Mouse (Mus musculus) retina, adult 2 months (tissue): ENCODE results near the gene Smim7.

Experiments used
- DNase-seq: peaks from one replicate; pipeline ENCODE4 v3.0.0-alpha.2; 2012; ENCODE audit warnings: low read depth, low spot score

The Smim7 gene

DNA sequence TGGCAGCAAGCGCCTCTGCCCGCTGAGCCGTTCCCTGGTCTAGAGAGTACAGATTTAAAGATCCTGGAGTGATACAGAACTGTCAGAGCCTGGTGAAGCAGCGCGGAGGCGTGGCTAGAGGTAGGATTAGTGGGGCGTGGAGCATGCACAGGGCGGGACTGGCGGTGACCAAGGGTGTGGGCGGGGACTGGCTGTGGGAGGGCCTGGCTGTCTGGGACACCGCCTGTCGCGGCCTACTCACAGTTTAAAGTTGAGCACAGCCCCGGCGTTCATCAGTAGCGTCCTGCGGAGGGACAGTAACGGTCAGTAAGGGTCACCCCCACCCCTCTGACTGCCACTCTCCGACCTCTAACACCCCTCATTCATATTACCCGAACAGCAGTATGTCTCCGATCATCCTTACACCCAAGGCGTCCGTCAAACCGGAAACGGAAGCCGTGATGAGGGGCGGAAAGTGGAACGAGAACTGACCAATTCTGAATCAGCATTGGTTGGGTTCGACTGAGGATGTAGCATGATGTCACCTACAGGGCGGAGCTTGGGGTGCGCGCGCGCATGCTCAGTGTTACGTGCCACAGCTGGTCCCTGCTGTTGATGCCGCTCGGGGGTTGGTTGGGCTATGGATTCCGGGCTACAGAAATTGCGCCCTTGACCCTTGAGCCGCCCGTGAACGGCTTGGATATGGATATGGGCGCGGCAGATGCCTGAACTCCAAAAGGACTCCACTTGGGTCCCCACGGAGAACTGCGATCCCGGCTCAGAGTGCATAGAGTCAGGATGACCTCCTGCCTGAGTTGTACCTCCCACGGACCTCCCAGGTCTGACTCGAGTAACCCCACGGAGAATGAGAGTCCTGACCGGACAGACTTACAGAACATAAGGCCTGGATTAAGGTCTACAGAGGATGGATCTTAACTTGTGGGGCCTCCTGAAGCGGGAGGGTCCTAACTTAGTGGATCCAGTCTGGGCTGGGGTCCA is at the start of gene Smim7:
TSS of gene Smim7 (minus strand) at position 456 of the 978 bp plus-strand sequence.
- DNase-seq: peak; percentile 97

DNA sequence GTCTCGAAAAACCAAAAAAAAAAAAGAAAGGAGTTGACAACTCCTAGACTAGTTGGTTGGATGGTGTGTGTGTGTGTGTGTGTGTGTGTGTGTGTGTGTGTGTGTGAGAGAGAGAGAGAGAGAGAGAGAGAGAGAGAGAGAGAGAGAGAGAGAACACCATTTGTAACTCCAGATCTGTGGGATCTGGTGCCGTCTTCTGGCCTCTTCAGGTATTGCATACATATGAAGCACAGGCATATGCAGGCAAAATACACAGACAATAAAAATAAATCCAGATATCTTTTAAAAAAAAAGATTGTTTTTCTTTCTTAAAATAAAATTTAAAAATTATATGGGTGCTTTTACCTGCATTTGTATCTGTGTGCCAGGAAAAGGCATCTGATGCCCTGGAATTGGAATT is 19.3 kb upstream of the Smim7 start:
- no peak for DNase-seq

DNA sequence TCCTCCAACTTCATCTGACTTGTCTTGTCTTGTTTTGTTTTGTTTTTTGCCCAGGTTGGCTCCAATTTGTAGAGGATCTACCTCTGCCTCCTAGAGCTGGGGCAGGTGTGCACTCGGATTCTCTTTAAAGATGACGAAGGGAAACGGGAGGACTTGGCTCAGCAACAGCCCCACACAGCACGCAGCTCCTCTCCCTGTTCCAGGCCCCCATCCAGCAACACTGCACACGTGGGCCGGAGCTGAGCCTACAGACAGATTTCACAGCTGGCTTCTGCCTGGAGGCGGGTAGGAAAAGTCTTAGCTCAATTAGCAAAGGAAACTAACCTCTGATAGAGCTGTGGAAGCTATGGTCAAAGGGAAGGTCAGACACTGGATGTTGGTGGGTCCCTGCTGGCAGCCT is 18.4 kb upstream of the Smim7 start:
- DNase-seq: no peak

DNA sequence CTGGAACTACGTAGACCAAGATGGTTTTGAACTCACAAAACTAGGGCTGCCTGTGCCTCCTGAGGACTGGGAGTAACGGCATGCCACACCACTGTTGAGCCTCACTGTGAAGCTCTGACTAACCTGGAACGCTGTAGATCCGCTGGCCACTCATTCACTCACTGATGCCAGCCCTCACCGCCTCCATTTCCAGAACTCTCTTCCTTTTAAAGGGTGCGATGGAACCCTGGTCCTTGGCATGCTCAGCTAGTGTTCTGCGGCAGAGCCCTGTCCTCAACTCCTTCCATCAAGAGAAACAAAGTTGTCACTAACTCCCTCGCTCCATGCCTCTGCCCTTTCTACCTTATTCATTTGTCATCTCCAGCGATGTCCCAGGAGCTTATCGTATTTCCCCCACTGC is 18.0 kb upstream of the Smim7 start:
- DNase-seq: no peak

DNA sequence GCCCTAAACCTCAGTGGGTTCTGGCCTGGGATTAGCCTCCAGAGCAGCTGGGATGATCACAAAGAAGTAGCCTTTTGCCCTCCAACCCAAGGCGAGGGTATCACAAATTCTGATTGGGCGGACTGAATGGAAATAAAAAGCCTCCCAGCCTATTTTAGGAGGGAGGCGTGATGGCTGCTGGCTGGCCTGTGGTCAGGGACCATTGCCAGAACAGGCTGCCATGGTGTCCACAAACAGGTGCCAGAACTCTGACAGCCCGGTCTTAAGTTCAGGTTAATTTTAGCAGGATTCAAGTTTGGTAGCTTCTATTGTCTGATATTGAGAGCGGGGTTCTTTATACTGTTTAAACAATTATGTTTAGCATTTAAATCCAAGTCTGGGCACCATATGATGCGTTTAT is 16.9 kb upstream of the Smim7 start:
- no peak for DNase-seq

DNA sequence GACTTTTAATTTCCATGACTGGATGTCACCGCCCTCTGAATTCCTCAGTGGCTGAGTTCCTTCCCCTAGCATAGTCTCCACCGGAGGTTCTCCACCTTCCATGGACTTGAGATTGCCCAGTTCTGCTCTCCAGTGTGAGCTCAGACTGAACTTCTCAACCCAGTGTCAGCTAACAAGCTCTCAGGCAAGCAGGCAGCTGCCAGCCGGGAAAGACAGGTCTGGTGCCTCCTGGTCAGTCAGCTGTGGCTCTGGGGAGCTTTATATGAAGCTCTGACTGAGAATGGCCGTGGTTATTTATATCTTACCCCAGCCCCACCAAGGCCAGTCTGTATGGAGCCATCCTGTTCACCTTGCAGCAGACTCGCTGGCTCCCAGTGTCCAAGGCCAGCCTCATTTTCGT is 13.5 kb upstream of the Smim7 start:
- DNase-seq: no peak

DNA sequence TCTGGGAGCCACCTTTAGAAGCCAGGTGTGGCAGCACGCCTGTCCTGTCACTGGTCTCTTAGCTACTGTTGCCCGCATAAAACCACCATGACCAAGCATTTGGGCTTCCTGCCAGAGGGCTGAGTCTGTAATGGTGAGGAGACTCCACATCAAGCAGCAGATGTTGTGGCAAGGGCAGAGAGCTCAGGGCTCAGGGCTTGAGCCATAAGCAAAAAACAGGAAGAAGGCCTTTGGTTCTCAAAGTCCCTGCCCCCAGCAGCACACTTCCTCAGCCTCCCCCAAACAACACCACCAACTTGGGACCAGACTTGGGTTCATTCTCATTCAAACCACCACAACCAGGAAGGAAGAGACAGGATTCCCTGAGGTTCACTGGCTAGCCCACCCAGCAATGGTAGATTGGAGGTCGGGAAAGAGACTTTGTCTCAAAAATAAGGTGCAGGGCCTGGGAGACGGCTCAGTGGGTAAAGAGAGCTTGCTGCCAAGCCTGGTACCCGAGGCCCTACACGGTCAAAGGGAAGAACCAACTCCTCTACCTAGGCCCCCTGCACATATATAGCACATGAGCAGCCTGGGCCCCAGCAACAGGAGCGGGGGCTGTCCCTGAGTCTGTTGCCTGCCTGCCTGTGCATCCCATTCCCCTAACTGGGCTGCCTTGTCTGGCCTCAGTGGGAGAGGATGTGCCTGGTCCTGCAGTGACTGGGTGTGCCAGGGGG is 12.3 kb upstream of the Smim7 start:
- no peak for DNase-seq

DNA sequence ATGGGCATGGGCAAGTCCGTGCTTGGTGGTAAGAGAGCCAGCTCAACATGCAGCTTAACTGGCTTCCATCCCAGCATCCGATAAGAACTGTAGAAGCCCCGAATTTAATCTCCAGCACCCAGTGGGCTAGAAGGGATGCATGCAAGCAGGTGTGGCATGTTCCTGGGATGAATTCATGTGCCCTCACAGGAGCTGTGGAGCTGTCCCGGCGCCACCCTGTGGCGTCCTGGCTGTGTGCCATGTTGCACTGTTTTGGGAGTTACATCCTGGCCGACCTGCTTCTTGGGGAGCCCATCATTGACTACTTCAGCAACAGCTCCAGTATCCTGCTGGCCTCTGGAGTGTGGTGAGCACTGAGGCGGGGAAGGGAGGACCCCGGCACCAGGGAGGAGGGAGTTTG is 8.5 kb upstream of the Smim7 start:
- DNase-seq: no peak

DNA sequence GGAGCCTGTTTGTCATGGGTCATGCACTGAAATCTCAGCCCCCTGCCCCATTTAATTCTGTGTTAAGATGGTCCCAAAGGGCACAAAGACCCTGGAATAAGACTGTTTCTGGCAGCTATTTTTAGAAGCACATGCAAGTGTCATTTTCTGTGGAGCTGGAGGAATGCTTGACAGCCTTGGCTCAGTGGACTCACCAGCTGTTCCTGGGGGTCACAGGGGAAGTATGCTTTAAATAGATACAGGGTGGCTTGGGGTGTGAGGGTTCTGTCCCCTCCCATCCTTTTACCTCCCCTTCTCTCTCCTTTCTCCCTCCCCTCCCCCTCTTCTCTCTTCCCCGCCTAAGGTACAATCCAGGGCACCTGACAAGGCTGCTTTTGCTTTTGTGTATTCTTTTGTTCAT is 7.1 kb upstream of the Smim7 start:
- no peak for DNase-seq

DNA sequence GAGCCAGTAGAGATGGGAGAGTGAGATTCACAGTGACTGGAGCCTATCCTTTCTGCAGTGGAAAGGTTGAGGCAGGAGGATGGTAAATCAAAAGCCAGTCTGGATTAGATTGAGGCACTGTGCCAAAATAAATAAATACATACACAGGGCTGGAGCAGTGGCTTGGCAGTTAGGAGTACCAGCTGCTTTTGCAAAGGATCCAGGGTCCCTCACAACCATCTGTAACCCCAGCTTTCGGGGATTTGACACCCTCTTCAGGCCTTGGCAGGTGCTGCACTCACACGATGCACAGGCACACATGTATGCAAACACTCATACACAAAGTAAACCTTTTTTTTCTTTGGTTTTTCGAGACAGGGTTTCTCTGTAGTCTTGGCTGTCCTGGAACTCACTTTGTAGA is 6.4 kb upstream of the Smim7 start:
- DNase-seq: no peak

DNA sequence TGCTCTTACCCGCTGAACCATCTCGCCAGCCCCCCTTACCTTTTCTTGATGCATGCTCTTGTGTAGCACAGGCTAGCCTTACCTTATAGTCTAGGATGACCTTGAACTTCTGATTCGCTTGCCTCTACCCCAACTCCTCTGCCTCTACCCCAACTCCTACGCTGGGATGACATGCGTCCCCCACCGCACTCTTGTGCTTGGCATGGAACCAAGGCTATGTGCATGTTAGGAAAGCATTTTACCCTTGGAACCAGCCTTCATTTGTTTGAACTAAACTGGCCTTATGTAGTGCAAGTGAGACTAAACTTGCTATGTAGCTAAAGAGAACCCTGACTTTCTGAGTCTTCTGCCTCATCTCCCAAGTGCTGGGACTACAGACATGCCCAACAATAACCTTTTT is 5.0 kb upstream of the Smim7 start:
- no peak for DNase-seq

DNA sequence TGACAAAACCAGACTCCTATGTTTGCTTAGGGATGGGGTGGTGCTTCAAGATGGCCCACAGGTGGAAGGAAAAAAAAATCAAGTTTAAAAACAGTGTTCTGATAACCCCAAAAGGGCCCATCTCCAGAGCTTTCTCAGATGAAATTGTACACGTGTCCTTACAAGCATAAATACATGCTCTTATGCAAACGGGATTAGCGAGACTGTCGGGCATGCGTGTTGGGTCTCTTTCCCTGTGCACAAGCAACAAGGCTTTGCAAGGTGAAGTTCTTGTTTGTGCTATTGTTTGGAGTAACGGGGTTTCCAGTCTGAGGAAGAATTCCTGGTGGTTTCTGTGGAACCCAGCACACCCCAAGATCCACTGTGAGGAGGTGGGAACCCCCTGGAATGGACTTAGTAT is 2.6 kb upstream of the Smim7 start:
- peak; percentile 64 for DNase-seq

DNA sequence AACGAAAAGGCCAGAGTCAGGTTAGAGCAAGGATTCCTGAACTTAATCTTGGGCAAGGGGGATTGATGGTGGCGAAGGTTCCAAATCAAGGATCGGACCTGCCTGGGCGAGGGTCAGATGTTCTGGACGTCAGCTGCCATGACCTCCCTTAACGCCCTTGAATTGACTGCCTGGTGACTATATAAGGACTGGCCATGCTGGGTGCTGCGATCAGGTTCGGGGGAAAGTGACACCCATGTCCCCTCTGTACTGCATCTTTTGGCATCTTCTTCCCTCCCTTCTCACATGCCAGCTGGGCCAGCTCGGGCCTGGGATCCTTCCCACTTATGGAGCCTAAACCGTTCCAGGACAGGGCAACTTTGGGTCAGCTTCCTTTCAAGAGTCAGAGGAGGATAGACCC is 1.6 kb upstream of the Smim7 start:
- no peak for DNase-seq

DNA sequence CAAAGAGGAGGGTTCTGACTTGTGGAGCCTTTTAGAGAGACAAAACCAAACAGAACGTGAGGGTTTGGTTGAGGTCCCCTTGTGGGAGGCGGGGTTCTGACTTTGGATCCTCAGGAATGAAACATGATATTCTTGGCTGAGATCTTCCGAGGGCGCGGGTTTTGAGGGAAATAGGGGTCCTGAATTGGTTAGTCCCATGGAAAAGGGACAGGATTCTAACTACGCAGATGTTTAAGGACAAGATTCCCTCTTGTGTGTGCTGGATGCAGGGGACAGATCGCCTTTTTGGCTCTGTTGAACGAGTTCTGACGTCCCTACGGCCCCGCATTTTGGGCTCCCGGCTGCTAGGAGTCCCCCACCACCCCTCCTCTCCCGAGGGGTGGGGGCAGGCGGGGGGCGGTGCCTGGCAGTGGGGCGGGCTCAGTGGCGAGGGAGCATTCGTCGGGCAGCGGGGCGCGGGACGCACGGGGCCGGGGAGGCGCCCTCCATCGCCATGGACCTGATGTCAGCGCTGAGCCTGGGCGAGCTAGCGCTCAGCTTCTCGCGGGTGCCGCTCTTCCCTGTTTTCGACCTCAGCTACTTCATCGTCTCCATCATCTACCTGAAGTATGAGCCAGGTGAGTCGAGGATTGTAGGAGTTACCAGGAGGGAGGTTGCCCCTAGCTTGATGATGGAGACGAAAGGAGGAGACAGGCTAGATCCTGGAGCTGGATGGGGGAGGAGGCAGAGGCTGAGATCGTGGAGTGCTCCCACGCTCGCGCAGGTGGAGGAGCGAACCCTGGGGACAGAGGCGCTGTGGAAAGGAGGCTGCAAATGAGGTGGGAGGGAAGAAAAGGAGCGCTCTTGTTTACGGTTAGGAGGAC is 954 bp upstream of the Smim7 start, which contains the start of gene Tmem38a:
TSS of gene Tmem38a (plus strand) at position 445 of the 863 bp plus-strand sequence.
- peak; percentile 30 for DNase-seq

DNA sequence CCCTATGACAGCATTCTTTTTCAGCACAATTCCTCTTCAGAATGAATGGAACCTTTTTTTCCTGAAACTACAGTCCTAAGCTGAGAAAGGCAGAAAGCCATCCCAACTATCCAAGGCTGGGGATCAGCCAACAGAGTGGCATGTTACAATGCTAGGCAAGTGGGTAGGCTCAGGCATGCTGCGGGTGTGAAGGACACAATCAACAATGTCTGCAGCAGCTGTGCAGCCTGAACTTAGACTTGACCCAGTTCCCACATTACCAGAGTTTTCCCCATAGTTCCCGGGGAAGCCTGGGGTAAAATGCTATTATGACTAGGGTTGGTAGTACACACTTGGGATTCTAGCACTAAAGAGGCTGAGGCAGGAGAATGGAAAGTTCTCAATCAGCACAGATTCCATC is 4.9 kb downstream of the Smim7 start:
- DNase-seq: no peak

DNA sequence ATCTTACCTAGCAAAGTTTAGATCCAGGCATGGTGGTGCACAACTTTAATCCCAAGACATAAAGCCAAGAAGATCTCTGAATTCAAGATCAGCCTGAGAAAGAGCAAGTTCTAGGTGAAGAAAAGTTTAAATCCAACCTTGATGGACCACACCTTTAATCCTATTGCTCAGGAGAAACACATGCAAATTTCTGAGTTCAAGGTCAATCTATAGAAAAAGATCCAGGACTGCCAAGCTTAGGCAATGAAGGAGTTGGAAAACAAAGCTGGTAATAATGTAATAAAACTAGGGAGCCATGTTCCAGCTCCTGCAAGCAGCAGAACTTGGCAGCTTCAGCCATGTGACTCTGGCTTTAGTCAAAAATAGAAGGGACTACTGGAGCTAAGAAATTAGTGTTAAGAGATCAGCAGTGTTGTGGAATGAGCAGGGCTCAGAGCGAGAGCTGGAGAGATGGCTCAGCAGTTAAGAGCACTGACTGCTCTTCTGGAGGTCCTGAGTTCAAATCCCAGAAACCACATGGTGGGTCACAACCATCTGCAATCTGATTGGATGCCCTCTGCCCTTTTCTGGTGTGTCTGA is 9.7 kb downstream of the Smim7 start:
- no peak for DNase-seq

DNA sequence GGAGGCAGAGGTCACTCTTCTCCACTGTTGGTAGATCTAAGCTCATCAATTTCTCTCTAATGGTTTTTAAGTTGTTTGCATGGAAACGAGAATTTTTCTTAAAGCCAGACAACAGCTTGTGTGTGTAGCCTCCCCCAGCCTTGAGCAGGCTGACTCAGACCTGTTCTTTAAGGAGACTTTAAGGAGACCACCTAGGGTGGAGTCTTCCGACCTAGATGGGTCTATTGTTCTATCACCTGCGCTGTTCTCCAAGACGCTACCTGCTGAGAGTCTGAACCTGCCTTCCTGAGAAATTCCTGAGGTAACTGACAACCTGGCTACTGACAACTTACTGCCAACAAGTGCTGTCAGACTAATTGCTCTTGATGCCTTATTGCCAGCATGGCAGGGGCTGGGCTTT is 15.1 kb downstream of the Smim7 start:
- no peak for DNase-seq

DNA sequence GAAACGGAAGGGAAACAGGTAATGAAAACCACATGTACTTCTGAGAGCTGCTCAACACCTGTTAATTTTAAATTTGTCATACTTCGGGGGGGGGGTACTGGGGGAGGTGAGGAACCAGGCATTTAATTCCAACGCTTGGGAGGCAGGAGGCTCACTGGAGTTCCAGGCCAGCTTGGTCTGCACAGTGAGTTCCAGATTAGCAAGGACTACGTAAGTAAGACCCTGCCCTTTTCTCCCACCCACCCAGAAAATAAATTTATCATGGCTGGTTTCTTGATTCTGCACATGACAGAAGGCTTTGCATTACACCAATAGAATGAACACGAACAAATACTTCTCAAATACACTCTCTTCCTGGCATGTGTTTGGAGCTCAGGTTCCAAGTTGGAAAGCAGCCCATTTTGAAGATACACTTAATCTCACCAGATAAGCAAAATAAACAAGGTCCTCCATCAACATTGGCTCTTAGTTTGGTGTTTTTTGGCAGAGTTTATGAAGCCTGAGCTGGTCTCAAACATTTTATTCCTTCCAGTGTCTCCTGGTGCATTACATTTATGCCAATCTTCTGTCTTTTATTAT is 21.5 kb downstream of the Smim7 start:
- no peak for DNase-seq

DNA sequence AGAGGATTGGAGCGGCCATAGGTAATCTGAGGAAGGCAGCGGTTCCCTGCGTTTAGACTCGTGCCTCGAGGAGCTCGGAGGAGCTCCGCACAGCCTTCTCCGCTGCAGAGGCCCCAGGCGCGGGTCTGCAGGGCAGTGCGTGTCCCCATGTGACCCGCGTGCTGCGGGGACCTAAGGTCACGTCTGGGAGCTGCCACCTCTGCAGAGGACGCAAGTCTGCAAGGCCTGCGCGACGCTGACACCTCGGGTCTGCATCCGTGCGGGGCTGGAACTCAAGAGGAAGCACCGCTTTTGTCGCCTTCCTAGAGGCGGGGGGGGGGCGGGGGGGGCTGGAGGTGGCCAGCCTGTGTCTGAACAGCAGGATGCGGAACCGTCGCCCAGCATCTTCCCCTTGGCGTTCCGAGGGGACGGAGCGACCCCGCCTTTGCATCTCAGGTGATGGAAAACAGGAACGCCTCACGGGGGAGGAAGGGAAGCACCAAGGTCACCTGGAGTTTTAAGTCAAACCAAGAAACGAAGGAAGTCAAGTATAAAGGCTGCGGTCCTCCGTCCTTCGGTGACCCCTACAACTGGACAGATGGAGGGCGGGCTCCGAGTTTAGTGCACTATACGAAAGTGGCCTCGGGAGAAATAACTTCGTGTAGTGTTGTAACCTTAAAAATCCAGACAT is 22.1 kb downstream of the Smim7 start:
- DNase-seq: no peak

DNA sequence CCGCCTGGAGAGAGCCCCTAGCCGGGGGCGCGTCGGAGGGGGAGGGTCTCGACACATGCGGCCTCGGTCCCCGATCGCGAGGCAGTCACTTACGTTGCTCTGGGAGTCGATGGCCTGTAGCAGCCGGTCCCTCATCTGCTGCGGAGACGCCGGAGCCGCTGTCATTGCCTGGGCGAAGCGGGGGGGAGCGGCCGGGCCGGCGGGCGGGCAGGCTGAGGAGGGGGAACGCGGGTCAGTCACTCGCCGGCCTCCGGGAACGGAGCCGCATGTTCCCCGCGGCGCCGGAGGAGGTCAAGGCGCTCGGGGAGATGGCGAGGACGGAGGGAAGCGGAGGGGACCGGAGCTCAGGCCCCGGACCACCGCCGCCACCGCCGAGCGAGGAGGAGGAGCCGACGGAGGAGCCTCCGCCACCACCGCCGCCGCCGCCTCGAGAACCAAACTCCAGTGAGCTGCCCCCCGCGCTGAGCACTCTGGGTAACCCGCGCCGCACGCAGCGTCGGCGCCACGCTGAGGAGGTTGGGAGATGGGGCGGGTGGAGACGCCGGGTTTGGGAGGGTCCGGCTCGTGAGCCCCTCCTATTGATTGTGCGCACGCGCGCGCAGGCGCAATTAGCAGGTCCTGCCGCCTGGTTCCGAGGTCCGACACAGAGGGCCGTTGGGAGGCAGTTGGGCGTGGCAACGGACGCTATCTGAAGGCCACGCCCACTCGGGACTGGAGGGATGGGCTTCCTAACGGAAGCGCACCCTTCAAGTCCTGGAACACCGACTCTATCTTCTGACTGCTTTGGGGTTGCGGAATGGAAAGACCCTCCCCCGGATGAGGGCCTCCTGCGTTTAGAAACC is 22.9 kb downstream of the Smim7 start, which contains the start of gene Med26:
TSS of gene Med26 (minus strand) at position 469 of the 842 bp plus-strand sequence.
- peak; percentile 97 for DNase-seq
